Mouse (Mus musculus) CH12.LX (cell line): ENCODE measurements around the gene Serpine2. TPM values are rescaled to one million over a fixed set of nuclear protein-coding genes. Genes with fewer than 3 reads are reported as not detected.

Experiments used
- DNase-seq: peaks from one replicate; pipeline ENCODE4 v3.0.0-alpha.2; 2013; ENCODE audit errors: extremely low read depth
- H3K27ac ChIP-seq: 2 replicates; pipeline ENCODE4 v1.5.1; 2012; ENCODE audit warnings: low read depth, mild to moderate bottlenecking, control low read depth, moderate library complexity; ENCODE audit not compliant: insufficient read depth
- H3K27me3 ChIP-seq: replicated peaks from 2 replicates; pipeline ENCODE3; 2012; ENCODE audit warnings: inconsistent platforms
- H3K36me3 ChIP-seq, 2 experiments: replicated peaks in 1 of 2; 2 replicates each; pipeline versions ENCODE3 to v1.6.1; 2012; ENCODE audit warnings: inconsistent platforms in 1 of 2, low read length in 1 of 2, mild to moderate bottlenecking in 1 of 2, mixed read lengths in 1 of 2, moderate library complexity in 1 of 2; ENCODE audit not compliant: control insufficient read depth in 1 of 2, insufficient read depth in 1 of 2
- H3K4me1 ChIP-seq, 2 experiments: 2 replicates each; pipeline ENCODE4 v1.6.1; 2012; ENCODE audit warnings: inconsistent platforms in 1 of 2, moderate library complexity in 1 of 2; ENCODE audit not compliant: insufficient read depth in 2 of 2, control insufficient read depth in 1 of 2
- H3K4me2 ChIP-seq: 2 replicates; pipeline ENCODE4 v1.6.1; 2012; ENCODE audit warnings: low read depth, mild to moderate bottlenecking, control low read depth; ENCODE audit not compliant: poor library complexity, insufficient read depth, severe bottlenecking
- H3K4me3 ChIP-seq, 3 experiments: fragments of 150-350 bp in 1 of 3; sonication (generic) in 1 of 3; replicated peaks in 1 of 3; 2 replicates each; pipeline versions ENCODE3 to v1.5.1; 2011 to 2012; ENCODE audit warnings: low read depth in 2 of 3, low read length in 2 of 3, mild to moderate bottlenecking in 2 of 3, moderate library complexity in 2 of 3, control low read depth in 1 of 3, improper control_type of control experiment in 1 of 3, inconsistent platforms in 1 of 3, mixed read lengths in 1 of 3; ENCODE audit not compliant: poor library complexity in 1 of 3
- H3K79me2 ChIP-seq: replicated peaks from 2 replicates; pipeline ENCODE4 v1.6.1; 2012; ENCODE audit warnings: mild to moderate bottlenecking, moderate library complexity; ENCODE audit not compliant: control insufficient read depth, poor library complexity, insufficient read depth, severe bottlenecking; ENCODE audit errors: extremely low read depth
- H3K9ac ChIP-seq: 2 replicates; pipeline ENCODE4 v1.6.1; 2012; ENCODE audit warnings: low read depth, mild to moderate bottlenecking, control low read depth, moderate library complexity; ENCODE audit not compliant: insufficient read depth
- H3K9me3 ChIP-seq: replicated peaks from 2 replicates; pipeline ENCODE3; 2012; ENCODE audit warnings: low read length, inconsistent platforms, mixed read lengths
- BHLHE40 ChIP-seq: IDR thresholded peaks from 2 replicates; pipeline ENCODE4 v1.6.1; 2011; ENCODE audit warnings: mild to moderate bottlenecking, low read depth, low read length, improper control_type of control experiment
- CHD1 ChIP-seq: IDR thresholded peaks from 2 replicates; pipeline ENCODE4 v1.6.1; 2012; ENCODE audit warnings: low read depth, low read length, improper control_type of control experiment, inconsistent platforms
- CHD2 ChIP-seq: IDR thresholded peaks from 2 replicates; pipeline ENCODE4 v1.6.1; 2011; ENCODE audit warnings: low read length, improper control_type of control experiment
- CTCF ChIP-seq, 2 experiments: IDR thresholded peaks in 1 of 2; conservative IDR thresholded peaks in 1 of 2; 2 replicates each; pipeline ENCODE4 v1.5.1; 2011 to 2012; ENCODE audit warnings: low read depth in 2 of 2, low read length in 2 of 2, improper control_type of control experiment in 1 of 2, inconsistent platforms in 1 of 2, mild to moderate bottlenecking in 1 of 2, moderate library complexity in 1 of 2
- E2F4 ChIP-seq: IDR thresholded peaks from 2 replicates; pipeline ENCODE4 v1.6.1; 2011; ENCODE audit warnings: low read depth, low read length, improper control_type of control experiment; ENCODE audit not compliant: insufficient replicate concordance
- ELF1 ChIP-seq: IDR thresholded peaks from 2 replicates; pipeline ENCODE4 v1.6.1; 2014; ENCODE audit warnings: low read depth, mild to moderate bottlenecking, inconsistent platforms, low read length, improper control_type of control experiment
- EP300 ChIP-seq: IDR thresholded peaks from 2 replicates; pipeline ENCODE4 v1.6.1; 2011; ENCODE audit warnings: low read length, improper control_type of control experiment
- HCFC1 ChIP-seq: IDR thresholded peaks from 2 replicates; pipeline ENCODE4 v1.6.1; 2012; ENCODE audit warnings: low read depth, mild to moderate bottlenecking, inconsistent platforms, low read length, improper control_type of control experiment
- IRF4 ChIP-seq: IDR thresholded peaks from 2 replicates; pipeline ENCODE4 v1.6.1; 2014; ENCODE audit warnings: low read depth, mild to moderate bottlenecking, inconsistent platforms, low read length, improper control_type of control experiment
- JUN ChIP-seq: IDR thresholded peaks from 2 replicates; pipeline ENCODE4 v1.6.1; 2011; ENCODE audit warnings: low read depth, mild to moderate bottlenecking, low read length, improper control_type of control experiment, moderate library complexity; ENCODE audit not compliant: insufficient read depth
- JUND ChIP-seq: conservative IDR thresholded peaks from 2 replicates; pipeline ENCODE4 v1.6.1; 2011; ENCODE audit warnings: low read depth, low read length, improper control_type of control experiment
- KAT2A ChIP-seq: IDR thresholded peaks from 2 replicates; pipeline ENCODE4 v1.6.1; 2012; ENCODE audit warnings: low read length, improper control_type of control experiment, inconsistent platforms; ENCODE audit not compliant: insufficient replicate concordance
- MAX ChIP-seq: IDR thresholded peaks from 2 replicates; pipeline ENCODE4 v1.6.1; 2011; ENCODE audit warnings: low read length, improper control_type of control experiment
- MAZ ChIP-seq: IDR thresholded peaks from 2 replicates; pipeline ENCODE4 v1.6.1; 2012; ENCODE audit warnings: low read depth, mild to moderate bottlenecking, inconsistent platforms, low read length, improper control_type of control experiment, moderate library complexity
- MEF2A ChIP-seq: IDR thresholded peaks from 2 replicates; pipeline ENCODE4 v1.6.1; 2014; ENCODE audit warnings: low read depth, mild to moderate bottlenecking, inconsistent platforms, low read length, improper control_type of control experiment, borderline replicate concordance
- MXI1 ChIP-seq: IDR thresholded peaks from 2 replicates; pipeline ENCODE4 v1.6.1; 2011; ENCODE audit warnings: mild to moderate bottlenecking, low read depth, low read length, improper control_type of control experiment
- MYC ChIP-seq: IDR thresholded peaks from 2 replicates; pipeline ENCODE4 v1.6.1; 2011; ENCODE audit warnings: low read depth, mild to moderate bottlenecking, improper control_type of control experiment, low read length
- NELFE ChIP-seq: IDR thresholded peaks from 2 replicates; pipeline ENCODE4 v1.6.1; 2011; ENCODE audit warnings: low read depth, low read length, improper control_type of control experiment
- NRF1 ChIP-seq: IDR thresholded peaks from 2 replicates; pipeline ENCODE4 v1.6.1; 2014; ENCODE audit warnings: low read depth, mild to moderate bottlenecking, inconsistent platforms, low read length, improper control_type of control experiment, moderate library complexity
- PAX5 ChIP-seq: IDR thresholded peaks from 2 replicates; pipeline ENCODE4 v1.6.1; 2012; ENCODE audit warnings: low read length, inconsistent platforms, mixed read lengths
- POLR2A ChIP-seq: IDR thresholded peaks from 2 replicates; pipeline ENCODE4 v1.6.1; 2011; ENCODE audit warnings: low read depth, mild to moderate bottlenecking, improper control_type of control experiment, low read length
- POLR2AphosphoS2 ChIP-seq: IDR thresholded peaks from 2 replicates; pipeline ENCODE4 v1.6.1; 2011; ENCODE audit warnings: low read depth, low read length, improper control_type of control experiment
- RAD21 ChIP-seq: IDR thresholded peaks from 2 replicates; pipeline ENCODE4 v1.6.1; 2011; ENCODE audit warnings: low read depth, mild to moderate bottlenecking, low read length, improper control_type of control experiment, moderate library complexity
- RCOR1 ChIP-seq: conservative IDR thresholded peaks from 2 replicates; pipeline ENCODE4 v1.6.1; 2012; ENCODE audit warnings: low read depth, mild to moderate bottlenecking, inconsistent platforms, low read length, improper control_type of control experiment
- SIN3A ChIP-seq: IDR thresholded peaks from 2 replicates; pipeline ENCODE4 v1.6.1; 2012; ENCODE audit warnings: low read length, improper control_type of control experiment, inconsistent platforms
- SMC3 ChIP-seq: IDR thresholded peaks from 2 replicates; pipeline ENCODE4 v1.6.1; 2011; ENCODE audit warnings: low read depth, low read length, improper control_type of control experiment
- TBP ChIP-seq: conservative IDR thresholded peaks from 2 replicates; pipeline ENCODE4 v1.6.1; 2011; ENCODE audit warnings: low read depth, low read length, improper control_type of control experiment
- TCF12 ChIP-seq: IDR thresholded peaks from 2 replicates; pipeline ENCODE4 v1.6.1; 2014; ENCODE audit warnings: low read depth, mild to moderate bottlenecking, inconsistent platforms, low read length, improper control_type of control experiment
- UBTF ChIP-seq: IDR thresholded peaks from 2 replicates; pipeline ENCODE4 v1.6.1; 2012; ENCODE audit warnings: low read depth, mild to moderate bottlenecking, inconsistent platforms, low read length, improper control_type of control experiment, moderate library complexity
- USF2 ChIP-seq: conservative IDR thresholded peaks from 2 replicates; pipeline ENCODE4 v1.6.1; 2011; ENCODE audit warnings: low read depth, low read length, improper control_type of control experiment
- ZC3H11A ChIP-seq: IDR thresholded peaks from 2 replicates; pipeline ENCODE4 v1.6.1; 2012; ENCODE audit warnings: low read depth, mild to moderate bottlenecking, inconsistent platforms, low read length, improper control_type of control experiment
- ZKSCAN1 ChIP-seq: IDR thresholded peaks from 2 replicates; pipeline ENCODE4 v1.6.1; 2012; ENCODE audit warnings: low read depth, inconsistent platforms, low read length, improper control_type of control experiment, borderline replicate concordance
- ZMIZ1 ChIP-seq: IDR thresholded peaks from 2 replicates; pipeline ENCODE4 v1.6.1; 2012; ENCODE audit warnings: low read depth, mild to moderate bottlenecking, inconsistent platforms, low read length, improper control_type of control experiment
- ZNF384 ChIP-seq: IDR thresholded peaks from 2 replicates; pipeline ENCODE4 v1.6.1; 2012; ENCODE audit warnings: low read depth, low read length, improper control_type of control experiment, inconsistent platforms
- dilution Hi-C: fragments of 300-500 bp; cut with MboI; formaldehyde crosslinking; loops from 2 replicates; pipeline ENCODE4 v1.14.3; 2020; ENCODE audit warnings: low sequenced_read_pairs; ENCODE audit not compliant: extremely low pct_unique_long_range_greater_than_20kb, extremely low pct_ligation_motif_present
- in situ Hi-C: fragments of 300-500 bp; cut with MboI; formaldehyde crosslinking; loops from 3 replicates; pipeline ENCODE4 v1.14.3; 2019; ENCODE audit warnings: low sequenced_read_pairs, low pct_ligation_motif_present, low pct_unique_long_range_greater_than_20kb, mixed read lengths
- polyA plus RNA-seq: library from polyadenylated mRNA; unstranded; fragments of >175 nt; gene quantifications from 2 replicates; pipeline ENCODE4 v1.2.1, GENCODE M21; 2012; ENCODE audit warnings: low read depth; ENCODE audit not compliant: insufficient read length
- total RNA-seq, 2 experiments: library from RNA; depleted of rRNA; stranded (reverse); fragments of 300-350 nt in 1 of 2; fragments of >200 nt in 1 of 2; gene quantifications; 2 replicates each; pipeline ENCODE4 v1.2.3; 2012 to 2014

The Serpine2 gene
- total and polyA plus RNA-seq, 3 experiments = 14.8 to 17.3 (median 15.1) TPM

DNA sequence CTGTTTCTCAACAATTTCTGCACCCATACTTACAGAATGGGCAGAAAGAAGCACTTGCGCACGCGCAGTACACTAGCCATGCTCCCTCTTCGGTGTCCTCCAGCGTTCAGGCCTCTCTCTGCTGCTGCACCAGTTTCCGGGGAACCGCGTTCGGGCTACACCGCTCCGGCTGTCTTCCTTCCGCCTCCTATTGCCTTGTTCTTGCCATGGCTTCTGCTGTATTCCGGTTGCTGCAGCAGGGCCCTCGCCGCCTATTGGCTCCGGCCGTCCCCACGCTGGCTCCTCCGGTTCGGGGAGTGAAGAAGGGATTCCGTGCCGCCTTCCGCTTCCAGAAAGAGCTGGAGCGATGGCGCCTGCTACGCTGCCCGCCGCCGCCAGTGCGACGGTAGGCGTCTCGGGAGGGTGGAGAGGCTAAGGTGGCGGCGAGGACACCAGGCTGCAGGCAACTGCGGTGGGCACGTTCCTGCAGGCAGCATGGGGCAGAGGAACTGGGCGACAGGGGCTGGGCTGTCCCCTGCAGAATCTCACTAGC lies 85.0 kb downstream of the Serpine2 start, which contains the start of the genes Mrpl44 and Wdfy1 (continued):
- peak; percentile 41; the same call in 1 of the 2 replicates for TF ChIP-seq JUND
- no peak for TF ChIP-seq USF2
- peak; percentile 48 for TF ChIP-seq ZMIZ1
- peak; percentile 86 for TF ChIP-seq TBP
- TF ChIP-seq MXI1 = peak; percentile 95
- no peak for TF ChIP-seq CTCF (conservative IDR thresholded peaks at IDR 0.05 in 1 of 2, IDR thresholded peaks at IDR 0.05 in 1 of 2; ENCODE audit: low read depth in 2 of 2, low read length in 2 of 2)
- TF ChIP-seq CHD2 = peak; percentile 76; the same call in 1 of the 2 replicates
- peak; percentile 81 for TF ChIP-seq MYC
- no peak for TF ChIP-seq ZNF384
- TF ChIP-seq ELF1 = peak; percentile 89
- peak; percentile 31; the same call in 1 of the 2 replicates for TF ChIP-seq JUN
- no peak; the same call in 1 of the 2 replicates for TF ChIP-seq NELFE
- TF ChIP-seq TCF12 = peak; percentile 95
- peak; percentile 98 for TF ChIP-seq KAT2A
- TF ChIP-seq, all 38 proteins: peak for 21

- Histone ChIP-seq H3K27ac (peak overlapping the region; percentile 91), H3K79me2 (peaks cover 18% of the 10 kb centered on the region), H3K4me3 (no peak overlapping the region), H3K9me3 (no peaks in the 10 kb centered on the region), H3K36me3 (peaks cover 10 to 17% of the 10 kb centered on the region in 2 experiments), H3K4me1 (peaks cover 21 to 62% of the 10 kb centered on the region in 2 experiments), H3K4me2 (peak overlapping the region; percentile 83; the same call in 1 of the 2 replicates), H3K9ac (peak overlapping the region; percentile 41), H3K27me3 (no peaks in the 10 kb centered on the region)
- dilution Hi-C loops (no loop called here), in situ Hi-C loops (loop anchor here (25.0 kb wide), 1 partner anchor 713 kb away; no protein-coding TSS in a partner anchor)
- peak; percentile 82 for DNase-seq
- peak; percentile 49 for TF ChIP-seq IRF4
- TF ChIP-seq USF2 = no peak
- TF ChIP-seq ZMIZ1 = no peak
- 0 out of 2 replicates have a peak, but pooled peaks have one; percentile 43 for TF ChIP-seq SIN3A
- TF ChIP-seq CTCF (conservative IDR thresholded peaks at IDR 0.05 in 1 of 2, IDR thresholded peaks at IDR 0.05 in 1 of 2; ENCODE audit: low read depth in 2 of 2, low read length in 2 of 2) = no peak
- no peak for TF ChIP-seq SMC3
- TF ChIP-seq RCOR1 = peak; percentile 80
- TF ChIP-seq CHD1 = no peak
- TF ChIP-seq HCFC1 = no peak
- TF ChIP-seq POLR2A = no peak
- TF ChIP-seq UBTF = no peak
- peak; percentile 79 for TF ChIP-seq EP300
- TF ChIP-seq RAD21 = no peak
- no peak for TF ChIP-seq MAX
- no peak for TF ChIP-seq POLR2AphosphoS2
- TF ChIP-seq ZC3H11A = no peak
- TF ChIP-seq CHD2 = peak; percentile 78; the same call in 1 of the 2 replicates
- no peak; the same call in 1 of the 2 replicates for TF ChIP-seq JUN
- TF ChIP-seq TCF12 = peak; percentile 58; the same call in 1 of the 2 replicates
- TF ChIP-seq MAZ = peak; percentile 84
- peak; percentile 34; the same call in 1 of the 2 replicates for TF ChIP-seq NELFE
- TF ChIP-seq BHLHE40 = peak; percentile 46; the same call in 1 of the 2 replicates
- TF ChIP-seq ZKSCAN1 = no peak
- no peak for TF ChIP-seq JUND
- TF ChIP-seq ZNF384 = peak; percentile 88
- no peak for TF ChIP-seq E2F4
- peak; percentile 72 for TF ChIP-seq MEF2A
- TF ChIP-seq NRF1 = no peak
- TF ChIP-seq TBP = 0 out of 2 replicates have a peak, but pooled peaks have one; percentile 50
- TF ChIP-seq PAX5 = no peak
- no peak for TF ChIP-seq MYC
Measured at GRCm38 (mm10) chr1:79774164-79774780, 86.7 kb downstream of the Serpine2 start.
